Mouse (Mus musculus) neural tube, embryonic 13.5 days (tissue): ENCODE measurements around the gene Fga. TPM values are rescaled to one million over a fixed set of nuclear protein-coding genes. Genes with fewer than 3 reads are reported as not detected.

Experiments used
- ATAC-seq: fragments of 200-750 bp; cut with Nextera tagmentation; 2 replicates; pipeline ENCODE4 v1.8.0; 2017; ENCODE audit warnings: low read depth, mild to moderate bottlenecking, moderate TSS enrichment, moderate library complexity
- H3K27ac ChIP-seq: fragments of 300-500 bp; sonication (generic); replicated peaks from 2 replicates; pipeline ENCODE4 v1.5.1; 2015; ENCODE audit warnings: moderate library complexity, mild to moderate bottlenecking, inconsistent platforms
- H3K27me3 ChIP-seq: fragments of 300-500 bp; sonication (generic); 2 replicates; pipeline ENCODE4 v1.6.1; 2015; ENCODE audit warnings: mild to moderate bottlenecking, inconsistent platforms
- H3K36me3 ChIP-seq: fragments of 300-500 bp; sonication (generic); 2 replicates; pipeline ENCODE4 v1.6.1; 2015; ENCODE audit warnings: mild to moderate bottlenecking, inconsistent platforms
- H3K4me1 ChIP-seq: fragments of 300-500 bp; sonication (generic); replicated peaks from 2 replicates; pipeline ENCODE4 v1.6.1; 2015; ENCODE audit warnings: inconsistent platforms
- H3K4me2 ChIP-seq: fragments of 300-500 bp; sonication (generic); 2 replicates; pipeline ENCODE4 v1.6.1; 2015; ENCODE audit warnings: inconsistent platforms, mild to moderate bottlenecking, moderate library complexity
- H3K4me3 ChIP-seq: fragments of 300-500 bp; sonication (generic); 2 replicates; pipeline ENCODE4 v1.5.1; 2015; ENCODE audit warnings: mild to moderate bottlenecking, inconsistent platforms
- H3K9ac ChIP-seq: fragments of 300-500 bp; sonication (generic); 2 replicates; pipeline ENCODE4 v1.6.1; 2015; ENCODE audit warnings: moderate library complexity, mild to moderate bottlenecking, inconsistent platforms
- H3K9me3 ChIP-seq: fragments of 300-500 bp; sonication (generic); 2 replicates; pipeline ENCODE4 v1.6.1; 2016; ENCODE audit warnings: inconsistent platforms
- WGBS: fragments of 180-500 bp; shearing (Covaris S2); methylation state at CpG from one replicate; pipeline ENCODE4 v1.1.7; 2015; 5-methylcytosine and 5-hydroxymethylcytosine counted together
- polyA plus RNA-seq: library from polyadenylated mRNA; unstranded; fragments of >200 nt; fragmentation: Nextera tagmentation; extraction: Ambion mirVana; gene quantifications from 2 replicates; pipeline ENCODE4 v1.2.1, GENCODE M21; 2015

The Fga gene
- 0.35 TPM in 1 of 2 replicates, not detected in the other for polyA plus RNA-seq

GRCm38 (mm10) chr3:83025475-83026301 is at the start of gene Fga:
TSS of gene Fga (plus strand) at chr3:83026076.
- no peaks in the 10 kb centered on the region for H3K27me3 ChIP-seq
- WGBS: 81% methylated on average over 9 of the region's 9 CpGs
- H3K36me3 ChIP-seq: no peaks in the 10 kb centered on the region
- no peak within 1 kb of the TSS for H3K4me2 ChIP-seq
- no peaks in the 10 kb centered on the region for H3K4me1 ChIP-seq
- H3K9ac ChIP-seq: no peak within 1 kb of the TSS
- H3K27ac ChIP-seq: no peak within 1 kb of the TSS
- ATAC-seq: no peak
- no peaks in the 10 kb centered on the region for H3K9me3 ChIP-seq
- no peak within 1 kb of the TSS for H3K4me3 ChIP-seq

GRCm38 (mm10) chr3:82980818-82981217 is 45.1 kb upstream of the Fga start:
- H3K4me3 ChIP-seq: no peak overlapping the region

DNA sequence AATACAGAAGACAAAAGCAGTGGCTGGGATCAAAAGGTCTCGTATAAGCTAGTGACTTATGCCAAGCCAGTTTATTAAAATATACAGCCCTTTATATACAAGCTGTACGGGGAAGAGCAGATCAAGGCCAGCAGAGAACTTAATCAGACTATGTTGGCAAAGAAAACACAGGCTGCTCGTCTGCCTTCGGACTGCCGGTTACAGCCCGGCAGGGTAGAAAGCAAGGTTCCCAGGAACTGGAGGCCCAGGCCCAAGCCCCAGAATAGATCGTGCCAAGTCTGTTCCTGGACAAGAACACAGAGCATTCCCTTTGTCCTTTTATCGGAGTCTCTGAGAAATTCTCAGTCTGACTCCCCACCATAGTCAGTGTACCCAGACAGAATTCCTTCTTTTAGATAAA is 44.0 kb upstream of the Fga start:
- no peaks in the 10 kb centered on the region for H3K36me3 ChIP-seq
- ATAC-seq: no peak
- H3K9me3 ChIP-seq: no peaks in the 10 kb centered on the region
- H3K4me1 ChIP-seq: no peaks in the 10 kb centered on the region
- 82% methylated on average over 8 of the region's 8 CpGs for WGBS
- H3K4me2 ChIP-seq: no peak overlapping the region
- no peak overlapping the region for H3K27ac ChIP-seq
- H3K4me3 ChIP-seq: no peak overlapping the region
- no peak overlapping the region for H3K9ac ChIP-seq
- no peaks in the 10 kb centered on the region for H3K27me3 ChIP-seq

More at GRCm38 (mm10) chr3:82980818-82981217, 45.1 kb upstream of the Fga start:
- 85% methylated on average over 6 of the region's 6 CpGs for WGBS
- ATAC-seq: no peak
- Histone ChIP-seq H3K27ac (no peak overlapping the region), H3K9ac (no peak overlapping the region), H3K4me2 (no peak overlapping the region), H3K9me3 (no peaks in the 10 kb centered on the region), H3K36me3 (no peaks in the 10 kb centered on the region), H3K27me3 (no peaks in the 10 kb centered on the region), H3K4me1 (no peaks in the 10 kb centered on the region)

- H3K27me3 ChIP-seq: no peaks in the 10 kb centered on the region
- no peak for ATAC-seq
- no peak overlapping the region for H3K4me2 ChIP-seq
- no peaks in the 10 kb centered on the region for H3K4me1 ChIP-seq
- H3K36me3 ChIP-seq: no peaks in the 10 kb centered on the region
- H3K4me3 ChIP-seq: no peak overlapping the region
- 82% methylated on average over 2 of the region's 2 CpGs for WGBS
- no peaks in the 10 kb centered on the region for H3K9me3 ChIP-seq
- no peak overlapping the region for H3K9ac ChIP-seq
- no peak overlapping the region for H3K27ac ChIP-seq
Observed at GRCm38 (mm10) chr3:82984840-82985239, 41.0 kb upstream of the Fga start.

DNA sequence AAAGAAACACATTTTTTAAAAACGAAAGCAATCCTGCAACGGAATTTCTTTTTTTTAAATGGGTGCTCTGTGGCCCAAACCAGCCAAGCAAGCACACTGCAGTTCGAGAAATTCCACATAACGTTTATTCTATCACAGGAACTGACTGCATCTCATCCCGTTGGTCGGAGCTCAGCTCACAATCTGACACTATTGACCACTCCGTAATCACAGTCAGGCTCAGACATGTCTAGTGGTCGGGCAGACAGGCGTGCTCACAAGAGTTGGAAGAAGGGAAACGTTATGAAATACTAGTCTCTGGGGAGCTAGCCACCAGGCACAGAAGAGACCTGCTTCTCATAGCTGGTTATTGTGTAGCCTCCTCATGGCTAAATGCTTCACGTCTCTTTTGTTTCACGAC is 33.9 kb upstream of the Fga start:
- no peak overlapping the region for H3K4me3 ChIP-seq
- ATAC-seq: no peak
- 77% methylated on average over 12 of the region's 12 CpGs for WGBS
- peaks cover 8% of the 10 kb centered on the region for H3K4me1 ChIP-seq
- no peaks in the 10 kb centered on the region for H3K36me3 ChIP-seq
- H3K9ac ChIP-seq: no peak overlapping the region
- H3K27me3 ChIP-seq: peaks cover 22% of the 10 kb centered on the region
- no peak overlapping the region for H3K4me2 ChIP-seq
- H3K9me3 ChIP-seq: no peaks in the 10 kb centered on the region
- no peak overlapping the region for H3K27ac ChIP-seq

- H3K36me3 ChIP-seq: no peaks in the 10 kb centered on the region
- H3K4me3 ChIP-seq: no peak overlapping the region
- H3K27me3 ChIP-seq: peaks cover 23% of the 10 kb centered on the region
- peaks cover 8% of the 10 kb centered on the region for H3K4me1 ChIP-seq
- no peak for ATAC-seq
- no peak overlapping the region for H3K4me2 ChIP-seq
- WGBS: 94% methylated on average over 6 of the region's 6 CpGs
- H3K9ac ChIP-seq: no peak overlapping the region
- H3K27ac ChIP-seq: no peak overlapping the region
- no peaks in the 10 kb centered on the region for H3K9me3 ChIP-seq
Observed at GRCm38 (mm10) chr3:82992956-82993355, 32.9 kb upstream of the Fga start.

GRCm38 (mm10) chr3:82995368-82995767 is 30.5 kb upstream of the Fga start:
- 4% methylated on average over 24 of the region's 24 CpGs for WGBS

GRCm38 (mm10) chr3:82996656-82997055 is 29.2 kb upstream of the Fga start:
- no peak overlapping the region for H3K4me3 ChIP-seq
- peaks cover 8% of the 10 kb centered on the region for H3K4me1 ChIP-seq
- no peaks in the 10 kb centered on the region for H3K9me3 ChIP-seq
- no peaks in the 10 kb centered on the region for H3K36me3 ChIP-seq
- H3K27me3 ChIP-seq: peaks cover 23% of the 10 kb centered on the region
- no peak overlapping the region for H3K4me2 ChIP-seq
- no peak overlapping the region for H3K9ac ChIP-seq
- H3K27ac ChIP-seq: no peak overlapping the region
- ATAC-seq: no peak
- 68% methylated on average over 3 of the region's 3 CpGs for WGBS

More at GRCm38 (mm10) chr3:82995368-82995767, 30.5 kb upstream of the Fga start:
- Histone ChIP-seq H3K4me2 (peak overlapping the region; percentile 61), H3K27ac (no peak overlapping the region), H3K9ac (no peak overlapping the region; the same call in 1 of the 2 replicates), H3K27me3 (peaks cover 23% of the 10 kb centered on the region), H3K9me3 (no peaks in the 10 kb centered on the region), H3K36me3 (no peaks in the 10 kb centered on the region), H3K4me1 (peaks cover 8% of the 10 kb centered on the region), H3K4me3 (peak overlapping the region; percentile 29)
- peak; percentile 48 for ATAC-seq

- peaks cover 8% of the 10 kb centered on the region for H3K4me1 ChIP-seq
- no peak overlapping the region for H3K27ac ChIP-seq
- WGBS: 30% methylated on average over 8 of the region's 8 CpGs
- no peak overlapping the region for H3K4me3 ChIP-seq
- peak; percentile 90 for ATAC-seq
- no peak overlapping the region for H3K4me2 ChIP-seq
- no peaks in the 10 kb centered on the region for H3K9me3 ChIP-seq
- H3K27me3 ChIP-seq: peaks cover 23% of the 10 kb centered on the region
- no peak overlapping the region for H3K9ac ChIP-seq
- H3K36me3 ChIP-seq: no peaks in the 10 kb centered on the region
Observed at GRCm38 (mm10) chr3:82998772-82999463, 27.0 kb upstream of the Fga start.

GRCm38 (mm10) chr3:82999995-83000394 is 25.9 kb upstream of the Fga start:
- H3K27me3 ChIP-seq: peaks cover 18% of the 10 kb centered on the region
- H3K9me3 ChIP-seq: no peaks in the 10 kb centered on the region
- 65% methylated on average over 9 of the region's 9 CpGs for WGBS
- H3K4me2 ChIP-seq: no peak overlapping the region
- 0 out of 2 replicates have a peak overlapping the region, but pooled peaks have one; percentile 27 for H3K9ac ChIP-seq
- ATAC-seq: no peak
- H3K27ac ChIP-seq: no peak overlapping the region
- no peak overlapping the region for H3K4me3 ChIP-seq
- H3K4me1 ChIP-seq: peaks cover 7% of the 10 kb centered on the region
- H3K36me3 ChIP-seq: no peaks in the 10 kb centered on the region

GRCm38 (mm10) chr3:83002191-83002590 is 23.7 kb upstream of the Fga start:
- H3K9me3 ChIP-seq: no peaks in the 10 kb centered on the region
- no peak overlapping the region for H3K27ac ChIP-seq
- H3K4me2 ChIP-seq: no peak overlapping the region
- no peaks in the 10 kb centered on the region for H3K4me1 ChIP-seq
- no peaks in the 10 kb centered on the region for H3K36me3 ChIP-seq
- 0% methylated on average over 2 of the region's 2 CpGs for WGBS
- H3K4me3 ChIP-seq: no peak overlapping the region
- no peaks in the 10 kb centered on the region for H3K27me3 ChIP-seq
- no peak overlapping the region for H3K9ac ChIP-seq
- ATAC-seq: no peak

DNA sequence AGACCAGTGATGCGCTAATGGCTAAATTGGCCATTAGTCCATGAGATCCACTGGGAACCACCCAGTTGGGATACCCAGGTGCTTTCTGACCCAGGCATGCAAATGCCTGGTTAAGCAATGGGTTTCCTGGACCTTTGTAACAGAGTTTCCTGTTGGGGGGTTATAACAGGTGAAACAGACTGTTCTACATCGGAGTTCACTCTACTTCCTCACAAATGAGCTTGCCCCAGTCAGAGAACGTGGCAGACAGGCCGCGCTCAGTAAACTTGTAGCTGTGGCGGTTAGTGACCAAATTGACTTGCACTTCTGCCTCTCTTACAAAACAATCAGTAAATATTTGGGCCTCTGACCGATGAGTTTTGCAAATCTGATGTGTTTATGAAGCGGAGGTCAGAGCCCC is 22.8 kb upstream of the Fga start:
- Histone ChIP-seq H3K4me2 (no peak overlapping the region), H3K27ac (no peak overlapping the region), H3K4me3 (no peak overlapping the region), H3K36me3 (no peaks in the 10 kb centered on the region), H3K4me1 (no peaks in the 10 kb centered on the region), H3K27me3 (no peaks in the 10 kb centered on the region), H3K9ac (no peak overlapping the region), H3K9me3 (no peaks in the 10 kb centered on the region)
- ATAC-seq: no peak
- 93% methylated on average over 8 of the region's 8 CpGs for WGBS
